Mouse (Mus musculus): ENCODE results near the gene Prkag3. TPM values are rescaled to one million over a fixed set of nuclear protein-coding genes. Genes with fewer than 3 reads are reported as not detected.
A peak's percentile ranks its signal among the peaks of the same experiment; 100 is the strongest.

Prkag3 gene
- total RNA-seq (2021) = not detected
- long read RNA-seq = 0 reads

GRCm38 (mm10) chr1:74748643-74749271, at the start of gene Prkag3:
Gene Prkag3, minus strand, starts transcription at chr1:74749221.
- peak; percentile 48 to 62 for DNase-seq (ENCODE audit: low spot score in 2 of 2)

GRCm38 (mm10) chr1:74797459-74797858, 48.4 kb upstream of the Prkag3 start:
- peak; percentile 48 to 70 for DNase-seq (ENCODE audit: low spot score in 2 of 2)

GRCm38 (mm10) chr1:74795145-74795529, 46.1 kb upstream of the Prkag3 start:
- DNase-seq (ENCODE audit: low spot score in 2 of 2) = no peak

- DNase-seq (ENCODE audit: low spot score in 2 of 2) = peak in 1 of 2 experiments; percentile 24
Measured at GRCm38 (mm10) chr1:74794487-74795144, 45.6 kb upstream of the Prkag3 start.

GRCm38 (mm10) chr1:74792831-74793660, 44.0 kb upstream of the Prkag3 start:
- DNase-seq (ENCODE audit: low spot score in 2 of 2) = no peak

- no peak for DNase-seq (ENCODE audit: low spot score in 2 of 2)
Measured at GRCm38 (mm10) chr1:74791249-74791648, 42.2 kb upstream of the Prkag3 start, which contains the start of gene Wnt10a. Gene Wnt10a, plus strand, starts transcription at chr1:74791516.

- DNase-seq (ENCODE audit: low spot score in 2 of 2) = no peak
Measured at GRCm38 (mm10) chr1:74790095-74790494, 41.1 kb upstream of the Prkag3 start.

GRCm38 (mm10) chr1:74788603-74789176, 39.7 kb upstream of the Prkag3 start:
- no peak for DNase-seq (ENCODE audit: low spot score in 2 of 2)

GRCm38 (mm10) chr1:74787846-74788245, 38.8 kb upstream of the Prkag3 start:
- DNase-seq (ENCODE audit: low spot score in 2 of 2) = peak; percentile 88 to 89

GRCm38 (mm10) chr1:74784041-74784759, 35.2 kb upstream of the Prkag3 start:
- DNase-seq (ENCODE audit: low spot score in 2 of 2) = peak; percentile 63 to 65

- no peak for DNase-seq (ENCODE audit: low spot score in 2 of 2)
Measured at GRCm38 (mm10) chr1:74783554-74783953, 34.5 kb upstream of the Prkag3 start.

- no peak for DNase-seq (ENCODE audit: low spot score in 2 of 2)
Measured at GRCm38 (mm10) chr1:74782045-74782444, 33.0 kb upstream of the Prkag3 start.

- DNase-seq (ENCODE audit: low spot score in 2 of 2) = no peak
Measured at GRCm38 (mm10) chr1:74778934-74779486, 30.0 kb upstream of the Prkag3 start.

GRCm38 (mm10) chr1:74775816-74776215, 26.8 kb upstream of the Prkag3 start:
- peak in 1 of 2 experiments; percentile 35 for DNase-seq (ENCODE audit: low spot score in 2 of 2)

GRCm38 (mm10) chr1:74774062-74774461, 25.0 kb upstream of the Prkag3 start:
- no peak for DNase-seq (ENCODE audit: low spot score in 2 of 2)

GRCm38 (mm10) chr1:74773136-74773535, 24.1 kb upstream of the Prkag3 start:
- peak in 1 of 2 experiments; percentile 54 for DNase-seq (ENCODE audit: low spot score in 2 of 2)

GRCm38 (mm10) chr1:74771931-74772620, 23.1 kb upstream of the Prkag3 start:
- peak in 1 of 2 experiments; percentile 28 for DNase-seq (ENCODE audit: low spot score in 2 of 2)

GRCm38 (mm10) chr1:74771845-74771930, 22.7 kb upstream of the Prkag3 start, which contains the start of gene Wnt6:
Gene Wnt6, plus strand, starts transcription at chr1:74771892.
- DNase-seq (ENCODE audit: low spot score in 2 of 2) = no peak

- no peak for DNase-seq (ENCODE audit: low spot score in 2 of 2)
Measured at GRCm38 (mm10) chr1:74771467-74771844, 22.4 kb upstream of the Prkag3 start.

- DNase-seq (ENCODE audit: low spot score in 2 of 2) = no peak
Measured at GRCm38 (mm10) chr1:74770727-74771466, 21.9 kb upstream of the Prkag3 start.

Data from layer of hippocampus, postnatal 10 days (tissue).